Mouse (Mus musculus) ovary, adult 18-20 months (tissue): ENCODE measurements around the gene Pick1.

Experiments used
- DNase-seq: peaks from one replicate; pipeline ENCODE4 v3.0.0; 2022; ENCODE audit warnings: low spot score, mixed read lengths

The Pick1 gene

DNA sequence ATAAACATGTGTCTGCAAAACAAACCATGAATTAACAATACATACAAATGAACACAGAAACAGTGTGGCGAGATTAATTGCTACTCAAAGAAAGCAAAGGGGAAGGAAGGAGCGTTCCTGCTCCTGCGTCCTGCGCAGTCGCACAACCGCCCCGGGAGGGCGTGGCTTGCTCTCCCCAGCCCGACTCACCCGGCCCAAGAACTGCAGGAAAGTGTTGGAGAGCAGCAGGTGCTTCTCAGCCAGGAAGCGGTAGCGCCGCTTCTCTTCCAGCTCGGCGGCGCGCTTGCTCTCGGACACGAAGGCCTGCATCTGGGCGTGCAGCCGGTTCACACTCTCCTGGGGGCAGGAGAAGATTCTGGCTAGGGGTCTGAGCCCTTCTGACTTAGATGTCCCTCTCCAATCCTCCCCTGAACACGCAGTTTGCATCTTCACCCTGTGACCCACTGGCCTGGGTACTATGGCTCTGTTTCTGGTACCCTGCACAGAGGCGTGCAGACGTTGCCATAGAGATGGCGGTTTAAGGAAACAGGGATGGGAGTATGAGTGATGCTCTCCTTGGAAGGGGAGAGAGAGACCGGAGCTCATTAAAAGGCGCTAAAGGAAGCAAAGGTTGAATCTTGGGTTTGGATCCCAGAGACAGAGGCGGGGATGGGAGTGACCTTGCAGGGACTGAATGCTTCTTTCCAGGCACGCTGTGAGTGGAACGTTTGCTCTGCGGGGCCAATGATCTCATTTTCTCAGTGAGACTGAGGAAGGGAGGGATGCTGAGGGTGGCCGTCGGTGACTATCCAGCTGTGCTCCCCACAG lies 41.5 kb downstream of the Pick1 start:
- DNase-seq: peak; percentile 56

- no peak for DNase-seq
Measured at GRCm38 (mm10) chr15:79271124-79271746, 42.3 kb downstream of the Pick1 start.

- no peak for DNase-seq
Measured at GRCm38 (mm10) chr15:79273020-79273419, 44.0 kb downstream of the Pick1 start.

- no peak for DNase-seq
Measured at GRCm38 (mm10) chr15:79277728-79278127, 48.8 kb downstream of the Pick1 start.

DNA sequence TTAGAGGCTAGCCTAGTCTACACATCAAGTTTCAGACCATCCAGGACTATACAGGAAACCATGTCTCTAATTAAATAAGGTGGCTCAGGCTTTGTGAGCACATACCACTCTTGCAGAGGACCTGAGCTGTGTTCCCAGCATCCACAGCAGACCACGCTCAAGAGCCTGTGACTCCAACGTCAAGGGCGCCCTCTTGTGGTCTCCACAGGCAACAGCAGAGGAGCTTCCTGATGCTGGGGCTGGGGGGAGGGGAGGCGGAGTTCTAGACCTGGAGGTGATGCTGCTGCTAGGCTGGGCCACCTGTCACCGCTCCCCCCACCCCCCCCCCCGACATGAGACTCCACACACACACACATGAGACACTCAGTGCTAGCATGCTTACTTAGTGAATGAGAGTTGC lies 51.2 kb downstream of the Pick1 start:
- DNase-seq: no peak

DNA sequence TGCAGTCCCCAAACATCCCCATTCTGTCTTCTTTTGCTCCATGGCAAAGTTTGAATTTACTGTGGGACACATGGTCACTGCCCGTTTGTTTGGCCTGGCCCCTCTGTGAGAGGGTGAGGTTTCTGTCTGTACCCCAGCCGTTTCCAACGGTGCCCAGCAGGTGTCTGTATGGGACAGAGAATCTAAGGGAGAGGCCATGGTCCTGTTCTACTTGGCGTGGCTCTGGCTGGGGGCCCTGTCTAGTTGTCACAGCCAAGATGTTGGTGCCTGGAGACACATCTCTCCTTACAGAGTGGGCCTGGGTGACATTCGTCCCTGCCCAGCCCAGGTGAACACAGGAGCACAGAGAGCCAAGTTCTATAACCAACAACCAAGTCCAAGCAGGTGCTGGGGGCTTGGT lies 51.9 kb downstream of the Pick1 start:
- no peak for DNase-seq

GRCm38 (mm10) chr15:79281389-79281788 lies 52.4 kb downstream of the Pick1 start:
- no peak for DNase-seq

DNA sequence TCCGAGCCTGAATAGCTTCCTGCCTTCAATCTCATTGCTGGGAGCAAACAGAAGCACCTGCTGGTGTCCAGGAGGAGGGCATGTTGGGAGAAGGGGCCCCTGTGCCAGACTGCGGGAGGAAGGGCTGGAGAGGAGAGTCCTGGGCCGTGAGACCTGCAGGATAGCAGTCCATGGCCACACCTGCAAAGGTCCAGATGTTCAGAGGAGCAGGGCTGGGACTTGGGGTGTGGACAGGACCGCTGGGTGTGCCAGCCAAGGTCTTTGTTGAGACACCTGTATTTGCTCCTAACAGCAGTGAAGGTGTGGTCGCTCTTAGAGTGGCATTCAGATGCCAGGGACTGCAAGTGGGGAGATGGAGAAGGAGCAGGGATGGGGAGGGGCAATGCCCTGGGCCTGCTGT lies 53.5 kb downstream of the Pick1 start:
- no peak for DNase-seq

- no peak for DNase-seq
Measured at GRCm38 (mm10) chr15:79283371-79283770, 54.4 kb downstream of the Pick1 start.

DNA sequence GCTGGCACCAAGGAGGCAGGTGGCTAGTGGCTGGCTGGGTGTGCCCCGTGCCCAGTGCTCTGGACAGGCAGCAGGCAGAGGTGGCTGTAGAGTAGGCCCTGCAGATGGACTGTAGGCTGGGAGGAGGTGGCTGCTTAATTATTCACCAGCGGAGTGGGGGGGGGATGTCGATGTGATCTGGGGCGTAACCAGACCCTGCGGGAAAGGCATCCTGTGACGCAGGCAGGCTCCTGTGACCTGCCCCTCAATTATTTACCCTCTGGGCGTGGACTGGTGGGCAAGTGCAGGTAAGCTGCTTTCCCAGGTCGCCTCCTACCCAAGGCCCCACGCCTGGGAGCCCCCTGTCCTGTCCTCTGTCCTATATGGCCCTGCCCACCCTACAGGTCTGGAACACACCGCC lies 56.4 kb downstream of the Pick1 start, which contains the start of gene Baiap2l2:
TSS of gene Baiap2l2 (minus strand) at position 139 of the 400 bp plus-strand sequence.
- no peak for DNase-seq

GRCm38 (mm10) chr15:79286141-79286540 lies 57.2 kb downstream of the Pick1 start:
- DNase-seq: no peak

DNA sequence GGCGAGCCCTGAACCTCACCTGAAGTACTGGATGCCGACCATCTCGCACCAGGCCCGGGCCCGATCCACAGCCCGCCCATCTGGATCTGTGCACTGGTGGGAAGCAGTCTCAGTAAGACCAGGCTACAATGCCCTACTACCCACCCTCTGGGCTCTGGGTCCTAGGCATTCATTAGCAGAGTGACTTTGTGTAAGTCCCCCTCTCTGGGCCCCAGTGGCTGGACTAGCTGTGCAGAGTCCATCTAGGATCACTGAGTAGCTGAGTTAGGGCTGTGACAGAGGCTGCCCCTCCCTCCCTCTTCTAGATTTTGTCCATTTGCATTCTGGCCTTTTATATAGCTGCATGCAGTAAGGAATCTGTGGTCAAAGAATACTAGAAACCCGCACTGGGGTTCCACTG lies 58.1 kb downstream of the Pick1 start:
- no peak for DNase-seq

DNA sequence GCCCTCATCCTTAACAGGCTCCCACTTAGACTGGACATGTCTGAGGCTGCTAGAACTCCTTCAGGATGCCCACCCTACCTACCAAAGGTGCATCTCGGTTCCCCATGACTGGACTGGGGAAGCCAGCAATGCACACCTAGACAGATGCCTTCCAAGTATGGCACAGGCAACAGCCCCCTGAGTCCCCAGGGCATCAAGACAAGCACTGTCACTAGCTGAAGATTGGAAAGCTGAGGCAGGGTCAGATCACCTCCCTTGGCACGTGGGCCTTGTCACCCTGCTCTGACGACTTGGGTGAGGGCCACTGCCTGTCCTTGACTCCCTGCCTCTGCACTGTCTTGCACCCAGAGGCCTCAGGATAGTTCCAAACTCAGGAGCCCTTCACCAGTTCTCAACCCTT lies 59.4 kb downstream of the Pick1 start:
- DNase-seq: no peak

DNA sequence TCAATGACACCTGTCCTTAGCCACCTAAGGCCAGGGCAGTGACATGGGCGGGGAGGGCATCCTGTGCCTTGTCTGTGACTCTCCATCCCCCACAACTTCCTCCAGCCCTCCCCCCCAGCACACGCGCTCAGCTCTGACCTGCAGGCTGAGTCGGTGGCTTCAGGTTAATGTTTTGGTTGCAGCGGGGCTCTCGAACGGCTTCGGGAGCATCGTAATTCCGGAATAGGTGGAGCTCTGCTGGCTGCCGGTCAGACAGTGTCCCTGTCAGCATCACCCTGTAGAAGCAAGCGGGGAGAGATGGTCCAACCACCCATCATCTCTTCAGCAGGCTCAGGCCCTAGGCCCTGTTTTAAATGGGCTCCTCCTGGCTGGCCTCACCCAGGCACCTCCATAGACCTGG lies 60.5 kb downstream of the Pick1 start:
- no peak for DNase-seq

- DNase-seq: no peak
Measured at GRCm38 (mm10) chr15:79290340-79290739, 61.4 kb downstream of the Pick1 start.

DNA sequence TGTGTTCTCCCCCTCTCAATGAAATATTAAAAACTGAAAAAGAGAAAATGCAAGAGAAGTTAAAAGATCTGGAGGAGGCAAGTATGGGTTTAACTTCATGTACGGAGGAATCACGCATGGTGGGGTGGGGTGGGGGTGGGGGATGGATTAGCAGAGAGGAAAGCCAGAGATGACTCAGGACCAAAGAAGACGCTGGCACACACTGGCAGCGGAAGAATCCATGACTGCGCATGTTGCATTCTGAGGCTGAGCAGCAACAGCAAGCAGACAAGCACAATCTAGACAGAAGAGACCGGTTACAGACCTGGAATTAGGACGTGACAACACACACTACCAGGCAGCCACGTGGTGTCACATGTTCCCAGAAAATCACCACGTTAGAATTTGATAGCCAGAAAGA lies 63.8 kb downstream of the Pick1 start:
- no peak for DNase-seq

- no peak for DNase-seq
Measured at GRCm38 (mm10) chr15:79298553-79298952, 69.6 kb downstream of the Pick1 start.
